Mouse (Mus musculus) left cerebral cortex, adult 9 months (tissue): ENCODE data around the gene Zbtb9.
A peak's percentile ranks its signal among the peaks of the same experiment; 100 is the strongest.
"Not testable (repeated sequence)": the region's sequence is repeated elsewhere in the genome, so short reads cannot be mapped to it uniquely, and the experiment has no call there.

Source experiments
- DNase-seq, 2 experiments: peaks; one replicate each; pipeline ENCODE4 v3.0.0; 2022; ENCODE audit warnings: low spot score in 2 of 2

The Zbtb9 gene

GRCm38 (mm10) chr17:26971247-26971905, 1.6 kb upstream of the Zbtb9 start:
- DNase-seq = no peak

- DNase-seq = no peak
Measured at GRCm38 (mm10) chr17:26972107-26972506, 860 bp upstream of the Zbtb9 start.

GRCm38 (mm10) chr17:26974547-26974946, 1.6 kb downstream of the Zbtb9 start:
- no peak for DNase-seq

GRCm38 (mm10) chr17:26975415-26975814, 2.4 kb downstream of the Zbtb9 start:
- no peak for DNase-seq

- not testable (repeated sequence) for DNase-seq
Measured at GRCm38 (mm10) chr17:26977354-26977753, 4.4 kb downstream of the Zbtb9 start.

GRCm38 (mm10) chr17:26979426-26979825, 6.5 kb downstream of the Zbtb9 start:
- DNase-seq = no peak

- no peak for DNase-seq
Measured at GRCm38 (mm10) chr17:26981050-26981449, 8.1 kb downstream of the Zbtb9 start.

- no peak for DNase-seq
Measured at GRCm38 (mm10) chr17:26983382-26983781, 10.4 kb downstream of the Zbtb9 start.

- DNase-seq = no peak
Measured at GRCm38 (mm10) chr17:26985503-26986179, 12.7 kb downstream of the Zbtb9 start.

GRCm38 (mm10) chr17:26990521-26990920, 17.6 kb downstream of the Zbtb9 start:
- no peak for DNase-seq

GRCm38 (mm10) chr17:26994410-26994809, 21.4 kb downstream of the Zbtb9 start:
- DNase-seq = no peak

GRCm38 (mm10) chr17:26995006-26995405, 22.0 kb downstream of the Zbtb9 start:
- DNase-seq = no peak

GRCm38 (mm10) chr17:26995562-26995961, 22.6 kb downstream of the Zbtb9 start:
- no peak for DNase-seq

GRCm38 (mm10) chr17:26997661-26998060, 24.7 kb downstream of the Zbtb9 start:
- no peak for DNase-seq

GRCm38 (mm10) chr17:26998283-26998682, 25.3 kb downstream of the Zbtb9 start:
- DNase-seq = no peak

GRCm38 (mm10) chr17:26999996-27000395, 27.0 kb downstream of the Zbtb9 start:
- DNase-seq = peak in 1 of 2 experiments; percentile 61

GRCm38 (mm10) chr17:27001151-27001550, 28.2 kb downstream of the Zbtb9 start:
- no peak for DNase-seq

- DNase-seq = no peak
Measured at GRCm38 (mm10) chr17:27001889-27002288, 28.9 kb downstream of the Zbtb9 start.

- no peak for DNase-seq
Measured at GRCm38 (mm10) chr17:27004431-27004830, 31.5 kb downstream of the Zbtb9 start.

GRCm38 (mm10) chr17:27004903-27005485, 32.0 kb downstream of the Zbtb9 start:
- no peak for DNase-seq

GRCm38 (mm10) chr17:27005644-27006043, 32.7 kb downstream of the Zbtb9 start:
- no peak for DNase-seq

- DNase-seq = no peak
Measured at GRCm38 (mm10) chr17:27008277-27008676, 35.3 kb downstream of the Zbtb9 start.

- peak in 1 of 2 experiments; percentile 64 for DNase-seq
Measured at GRCm38 (mm10) chr17:27011167-27011566, 38.2 kb downstream of the Zbtb9 start.
